Mouse (Mus musculus): Measurements from ENCODE around the gene Ppp1r14b. TPM values are rescaled to one million over a fixed set of nuclear protein-coding genes. Genes with fewer than 3 reads are reported as not detected.
A peak's percentile ranks its signal among the peaks of the same experiment; 100 is the strongest.

The Ppp1r14b gene
- polyA plus RNA-seq, 1 experiment from 2014 or later = 60.5 TPM

DNA sequence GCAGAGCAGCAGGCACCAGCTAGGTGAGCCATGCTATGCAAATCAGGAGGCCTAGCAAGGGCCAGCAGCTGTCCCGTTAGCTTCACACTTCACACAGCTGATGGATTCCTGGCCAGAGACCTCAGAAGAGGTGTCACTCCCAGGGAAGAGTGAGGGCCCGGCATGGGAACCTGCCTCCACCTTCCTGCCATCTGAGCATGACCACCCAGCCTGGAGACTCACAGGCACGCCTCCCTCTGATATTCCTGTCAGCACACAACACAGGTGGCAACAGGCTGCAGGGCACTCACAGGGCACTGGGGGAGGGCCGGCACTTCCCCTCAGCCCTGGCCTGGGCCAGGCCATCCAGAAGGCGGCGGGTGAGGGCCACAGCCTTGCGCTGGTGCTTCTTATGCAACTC is 19.3 kb upstream of the Ppp1r14b start:
- no peak overlapping the region for H3K4me3 ChIP-seq (ENCODE audit: low read depth, low read length)
- DNase-seq (ENCODE audit: low spot score) (no peak), ATAC-seq (no peak)
- 78% methylated on average over 7 of the region's 7 CpGs for WGBS
- H3K27me3 ChIP-seq (replicated peaks; ENCODE audit: insufficient read depth, low read length) = no peaks in the 10 kb centered on the region
- peaks cover 41% of the 10 kb centered on the region for H3K36me3 ChIP-seq (ENCODE audit: insufficient read depth, low read length)
- H3K9me3 ChIP-seq (ENCODE audit: low read length) = no peaks in the 10 kb centered on the region
- no peak overlapping the region for H3K27ac ChIP-seq (ENCODE audit: low read length)
- no peak overlapping the region for H3K9ac ChIP-seq (replicated peaks; ENCODE audit: low read depth)
- TF ChIP-seq CTCF (IDR thresholded peaks at IDR 0.05) (no peak), EP300 (IDR thresholded peaks at IDR 0.05) (no peak)
- H3K4me1 ChIP-seq (ENCODE audit: insufficient read depth, low read depth, low read length) = peaks cover 16% of the 10 kb centered on the region; the same call in 1 of the 2 replicates
- no peak overlapping the region for H3K4me2 ChIP-seq (replicated peaks; ENCODE audit: low read depth, low read length)

DNA sequence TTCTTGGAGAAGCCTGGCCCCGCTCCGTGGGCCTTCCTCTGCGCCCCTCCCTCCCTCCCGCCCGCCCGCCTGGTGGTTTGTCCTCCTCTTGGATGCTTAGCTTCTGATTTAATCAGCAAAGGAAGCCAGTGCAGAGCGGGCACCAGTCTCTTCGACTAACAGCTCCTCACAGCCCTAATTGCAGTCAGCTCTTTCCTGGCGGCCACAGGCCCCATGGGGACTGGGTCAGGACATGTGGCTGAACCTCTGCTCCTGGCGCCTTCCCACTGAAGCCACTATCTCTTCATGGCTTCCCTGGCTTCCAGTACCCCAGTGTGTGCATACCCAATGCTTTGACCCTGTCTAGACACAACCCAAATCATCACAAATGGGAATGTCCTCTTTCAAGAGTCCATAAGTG is 18.3 kb upstream of the Ppp1r14b start:
- Histone ChIP-seq H3K9me3 (ENCODE audit: low read length) (no peaks in the 10 kb centered on the region), H3K4me1 (ENCODE audit: insufficient read depth, low read depth, low read length) (peaks cover 16% of the 10 kb centered on the region; the same call in 1 of the 2 replicates), H3K4me2 (replicated peaks; ENCODE audit: low read depth, low read length) (no peak overlapping the region), H3K36me3 (ENCODE audit: insufficient read depth, low read length) (peaks cover 41% of the 10 kb centered on the region), H3K27me3 (replicated peaks; ENCODE audit: insufficient read depth, low read length) (no peaks in the 10 kb centered on the region), H3K27ac (ENCODE audit: low read length) (no peak overlapping the region), H3K9ac (replicated peaks; ENCODE audit: low read depth) (no peak overlapping the region), H3K4me3 (ENCODE audit: low read depth, low read length) (no peak overlapping the region)
- ATAC-seq = no peak
- TF ChIP-seq EP300 (IDR thresholded peaks at IDR 0.05) = no peak
- no peak for TF ChIP-seq CTCF (IDR thresholded peaks at IDR 0.05)
- 87% methylated on average over 10 of the region's 10 CpGs for WGBS
- no peak for DNase-seq (ENCODE audit: low spot score)

DNA sequence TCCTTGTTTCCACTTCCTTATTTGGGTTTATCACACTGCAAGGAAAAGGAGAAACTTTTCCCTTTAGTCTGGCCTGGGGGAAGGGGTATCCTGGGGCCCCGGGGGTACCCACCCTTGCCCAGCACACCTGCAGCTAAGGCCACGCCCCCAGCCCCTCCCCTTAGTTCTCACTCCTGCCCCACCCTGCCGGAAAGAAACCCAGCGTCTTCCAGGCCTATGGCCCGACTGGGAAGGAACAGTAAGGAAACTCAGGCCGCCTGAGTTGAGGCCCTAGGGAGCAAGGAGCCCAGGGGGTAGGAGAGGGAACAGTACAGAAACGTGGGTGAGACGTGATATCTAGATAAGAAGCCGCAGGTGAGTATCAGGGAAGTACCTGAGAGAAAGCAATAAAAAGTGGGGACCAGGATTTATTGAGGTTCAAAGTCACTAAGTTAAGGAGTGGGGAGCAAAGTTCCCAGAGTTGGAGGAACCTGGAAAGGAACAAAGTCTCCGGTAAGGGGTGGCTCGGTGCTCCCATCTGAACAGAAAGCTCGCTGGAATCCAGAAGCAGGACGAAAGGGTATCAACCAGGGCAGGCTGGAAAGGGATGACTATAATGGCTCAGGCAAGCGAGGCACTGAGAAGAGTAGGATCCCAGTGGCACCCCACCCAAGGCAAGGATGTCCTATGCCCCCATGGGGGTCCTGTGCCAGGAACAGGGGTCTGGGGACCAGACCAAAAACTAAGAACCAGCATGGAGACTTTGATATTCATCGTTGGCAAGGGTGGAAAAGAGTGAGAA is 6.1 kb upstream of the Ppp1r14b start:
- TF ChIP-seq EP300 (IDR thresholded peaks at IDR 0.05) = no peak
- TF ChIP-seq CTCF (IDR thresholded peaks at IDR 0.05) = no peak
- Histone ChIP-seq H3K9ac (replicated peaks; ENCODE audit: low read depth) (peak overlapping the region; percentile 60), H3K27ac (ENCODE audit: low read length) (peak overlapping the region; percentile 39), H3K9me3 (ENCODE audit: low read length) (no peaks in the 10 kb centered on the region), H3K27me3 (replicated peaks; ENCODE audit: insufficient read depth, low read length) (no peaks in the 10 kb centered on the region), H3K4me3 (ENCODE audit: low read depth, low read length) (peak overlapping the region; percentile 67), H3K36me3 (ENCODE audit: insufficient read depth, low read length) (peaks cover 12% of the 10 kb centered on the region; the same call in 1 of the 2 replicates), H3K4me2 (replicated peaks; ENCODE audit: low read depth, low read length) (peak overlapping the region; percentile 80), H3K4me1 (ENCODE audit: insufficient read depth, low read depth, low read length) (peaks cover 21% of the 10 kb centered on the region)
- 5% methylated on average over 15 of the region's 15 CpGs for WGBS
- DNase-seq (ENCODE audit: low spot score) (peak; percentile 47), ATAC-seq (peak; percentile 12)

DNA sequence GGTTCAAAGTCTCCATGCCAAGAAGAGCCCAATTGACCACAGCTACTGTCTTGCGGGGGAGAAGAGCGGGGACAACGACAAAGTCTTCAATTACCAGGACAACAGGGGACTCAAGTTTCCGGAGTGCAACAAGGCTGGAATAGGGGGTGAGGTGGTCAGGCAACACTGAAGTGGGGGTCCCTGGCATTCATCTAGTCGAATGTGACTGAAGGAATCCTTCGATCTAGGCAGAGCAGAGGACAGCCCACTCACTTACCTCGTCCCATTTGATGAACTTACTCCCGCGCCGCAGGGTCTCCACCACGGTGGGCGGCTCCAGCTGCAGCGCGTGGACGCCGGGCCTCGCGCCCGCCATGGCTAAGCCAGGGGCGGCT is 5.5 kb upstream of the Ppp1r14b start:
- peak overlapping the region; percentile 80 for H3K4me2 ChIP-seq (replicated peaks; ENCODE audit: low read depth, low read length)
- peak overlapping the region; percentile 60 for H3K9ac ChIP-seq (replicated peaks; ENCODE audit: low read depth)
- TF ChIP-seq EP300 (IDR thresholded peaks at IDR 0.05) = no peak
- H3K9me3 ChIP-seq (ENCODE audit: low read length) = no peaks in the 10 kb centered on the region
- H3K4me3 ChIP-seq (ENCODE audit: low read depth, low read length) = peak overlapping the region; percentile 67
- ATAC-seq (no peak), DNase-seq (ENCODE audit: low spot score) (no peak)
- peak overlapping the region; percentile 39 for H3K27ac ChIP-seq (ENCODE audit: low read length)
- under 1% methylated on average over 19 of the region's 20 CpGs for WGBS
- H3K36me3 ChIP-seq (ENCODE audit: insufficient read depth, low read length) = peaks cover 10% of the 10 kb centered on the region; the same call in 1 of the 2 replicates
- H3K4me1 ChIP-seq (ENCODE audit: insufficient read depth, low read depth, low read length) = peaks cover 21% of the 10 kb centered on the region
- no peaks in the 10 kb centered on the region for H3K27me3 ChIP-seq (replicated peaks; ENCODE audit: insufficient read depth, low read length)

DNA sequence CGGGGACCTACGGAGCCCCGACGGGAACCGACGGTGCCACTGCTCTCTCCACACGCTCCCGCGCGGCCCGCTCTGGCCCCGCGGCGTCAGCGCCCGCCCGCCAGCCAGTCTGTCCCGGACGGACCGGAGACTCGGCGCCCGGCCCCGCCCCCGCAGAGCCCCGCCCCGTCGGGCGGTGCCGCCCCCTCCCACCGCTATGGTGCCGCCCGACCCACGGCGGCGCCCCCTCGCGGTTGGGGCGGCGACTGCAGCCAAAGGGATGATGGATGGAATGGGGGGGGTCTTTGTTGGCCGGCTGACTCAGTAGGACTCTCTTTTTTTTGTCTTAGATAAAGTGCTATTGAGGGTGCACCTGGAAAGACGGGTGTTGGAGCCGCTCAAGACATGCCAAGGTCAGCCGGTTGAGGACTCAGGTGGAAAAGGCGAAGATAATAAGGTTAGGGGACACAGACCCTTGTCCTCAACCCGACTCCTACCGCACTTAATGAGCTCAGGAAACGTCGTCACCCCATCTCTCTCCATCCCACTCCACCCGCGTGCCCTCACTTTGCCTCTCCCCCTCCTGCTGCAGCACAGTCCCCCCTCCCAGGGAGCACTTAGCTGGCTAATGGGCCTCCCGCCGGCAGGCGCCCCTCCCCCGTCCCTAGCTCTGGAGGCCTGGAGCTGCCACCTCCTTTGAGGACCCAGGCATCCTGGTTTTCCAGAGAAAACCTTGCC is 4.9 kb upstream of the Ppp1r14b start:
- Histone ChIP-seq H3K4me2 (replicated peaks; ENCODE audit: low read depth, low read length) (peak overlapping the region; percentile 80), H3K27me3 (replicated peaks; ENCODE audit: insufficient read depth, low read length) (no peaks in the 10 kb centered on the region), H3K9ac (replicated peaks; ENCODE audit: low read depth) (peak overlapping the region; percentile 60), H3K4me1 (ENCODE audit: insufficient read depth, low read depth, low read length) (peaks cover 21% of the 10 kb centered on the region), H3K36me3 (ENCODE audit: insufficient read depth, low read length) (0 out of 2 replicates have a peak, but pooled peaks cover 5% of the 10 kb centered on the region), H3K9me3 (ENCODE audit: low read length) (no peaks in the 10 kb centered on the region), H3K4me3 (ENCODE audit: low read depth, low read length) (peak overlapping the region; percentile 67), H3K27ac (ENCODE audit: low read length) (peak overlapping the region; percentile 39)
- under 1% methylated on average over 41 of the region's 55 CpGs for WGBS
- peak; percentile 86 for ATAC-seq
- peak; percentile 78 for DNase-seq (ENCODE audit: low spot score)
- peak; percentile 79 for TF ChIP-seq CTCF (IDR thresholded peaks at IDR 0.05)
- no peak for TF ChIP-seq EP300 (IDR thresholded peaks at IDR 0.05)

DNA sequence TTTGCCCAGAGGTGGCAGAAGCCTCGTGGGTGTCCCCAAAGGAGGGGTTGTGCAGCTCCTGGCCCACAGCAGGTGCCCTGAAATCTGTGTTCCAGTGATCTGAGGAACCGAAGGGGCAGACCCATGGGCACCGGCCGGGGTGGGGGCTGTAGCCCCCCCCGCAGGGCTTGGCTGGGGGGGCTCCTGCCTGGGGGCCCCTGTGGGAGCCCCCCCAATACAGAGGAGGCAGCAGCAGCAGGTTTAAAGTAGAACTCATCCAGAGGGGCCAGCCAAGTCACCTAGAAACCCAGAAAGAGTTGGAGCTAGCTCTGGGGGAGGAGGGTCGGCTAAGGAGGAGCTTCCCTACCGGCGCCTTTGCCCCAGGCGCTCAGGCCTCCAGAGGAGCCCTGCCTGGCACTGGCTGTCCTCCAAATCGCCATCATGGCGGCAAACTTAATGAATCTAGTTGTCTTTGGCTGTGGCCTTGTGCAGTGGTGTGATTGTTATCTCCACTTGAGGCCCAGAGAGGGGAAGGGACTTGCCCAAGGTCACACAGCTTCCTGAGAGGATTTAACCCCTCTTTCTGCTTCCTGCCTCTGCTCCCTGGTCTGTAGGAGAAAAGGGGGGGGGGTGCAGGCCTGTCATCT is 4.2 kb upstream of the Ppp1r14b start:
- no peak for ATAC-seq
- Histone ChIP-seq H3K36me3 (ENCODE audit: insufficient read depth, low read length) (no peaks in the 10 kb centered on the region), H3K9me3 (ENCODE audit: low read length) (no peaks in the 10 kb centered on the region), H3K27ac (ENCODE audit: low read length) (no peak overlapping the region), H3K4me1 (ENCODE audit: insufficient read depth, low read depth, low read length) (peaks cover 21% of the 10 kb centered on the region), H3K27me3 (replicated peaks; ENCODE audit: insufficient read depth, low read length) (no peaks in the 10 kb centered on the region), H3K4me3 (ENCODE audit: low read depth, low read length) (no peak overlapping the region), H3K4me2 (replicated peaks; ENCODE audit: low read depth, low read length) (peak overlapping the region; percentile 80), H3K9ac (replicated peaks; ENCODE audit: low read depth) (no peak overlapping the region)
- TF ChIP-seq EP300 (IDR thresholded peaks at IDR 0.05) (no peak), CTCF (IDR thresholded peaks at IDR 0.05) (no peak)
- no peak for DNase-seq (ENCODE audit: low spot score)
- whole genome bisulfite sequencing = 26% methylated on average over 11 of the region's 11 CpGs

All from lung, postnatal 0 days (tissue).